8 mouse cellular contexts compared by ENCODE assay signal in the genomic region with DNA sequence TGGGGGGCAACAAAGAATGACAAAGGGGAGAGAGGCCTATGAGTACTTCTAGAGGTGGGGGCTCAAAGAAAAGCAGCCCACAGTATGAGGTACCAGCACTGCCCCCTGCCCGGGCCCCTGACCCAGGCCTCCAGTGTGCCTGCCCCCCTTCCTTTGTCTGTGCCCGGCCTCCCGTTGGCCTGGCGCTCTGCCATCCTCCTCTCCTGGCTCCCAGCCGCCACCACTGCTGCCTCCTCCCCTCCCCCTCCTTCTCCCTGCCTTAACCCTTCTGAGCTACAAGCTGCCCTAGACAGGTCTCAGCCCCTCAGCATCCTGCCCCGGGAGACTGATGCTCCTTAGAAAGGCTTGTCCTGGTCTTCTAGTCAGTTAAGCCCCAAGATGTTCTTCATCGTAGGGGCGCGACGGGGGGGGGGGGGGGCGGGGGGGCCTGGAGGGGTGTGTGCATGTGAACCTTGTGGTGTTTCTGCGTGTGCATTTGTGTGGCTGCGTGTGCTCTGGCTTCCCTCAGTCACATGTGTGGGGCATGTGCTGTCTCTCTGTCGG. TPM values are rescaled to one million over a fixed set of nuclear protein-coding genes. Genes with fewer than 3 reads are reported as not detected.
A peak's percentile ranks its signal among the peaks of the same experiment; 100 is the strongest.
DNase-seq lines count a peak whose midpoint lies in the region; ATAC-seq lines count a peak whose summit lies in the region.

No protein-coding gene starts in this region.

- 2% methylated on average over 10 of the region's 14 CpGs for whole genome bisulfite sequencing in forebrain, embryonic 16.5 days
- 0% methylated on average over 9 of the region's 14 CpGs for WGBS in hindbrain, embryonic 11.5 days

- H3K4me1 ChIP-seq in forebrain, embryonic 16.5 days (replicated peaks; ENCODE audit: control insufficient read depth, insufficient read depth, low read length), result peaks cover 70% of the 10 kb centered on the region
- peaks cover 44% of the 10 kb centered on the region for H3K4me1 ChIP-seq in hindbrain, embryonic 11.5 days (replicated peaks; ENCODE audit: control insufficient read depth, insufficient read depth, low read length)

- peak overlapping the region; percentile 98 for H3K27ac ChIP-seq in forebrain, embryonic 16.5 days (ENCODE audit: low read length)
- H3K27ac ChIP-seq in hindbrain, embryonic 11.5 days (ENCODE audit: low read depth, low read length), result peak overlapping the region; percentile 97

- DNase-seq in ES-CJ7 (ENCODE audit: low read depth, low spot score), result peak; percentile 73
- DNase-seq in cerebellum, adult 11-12 months, result peak; percentile 86
- DNase-seq in hindbrain, embryonic 11.5 days (ENCODE audit: low spot score), result peak; percentile 82
- DNase-seq in layer of hippocampus, postnatal 25 days (ENCODE audit: extremely low spot score in 1 of 2, low spot score in 1 of 2), result peak; percentile 69 to 80
- DNase-seq in lung, postnatal 10 days, result peak; percentile 95
- peak; percentile 98 for DNase-seq in retina, postnatal 1 day
- peak; percentile 90 for DNase-seq in urinary bladder, postnatal 14 days (ENCODE audit: low spot score)

- no peaks in the 10 kb centered on the region for H3K9me3 ChIP-seq in forebrain, embryonic 16.5 days (ENCODE audit: control insufficient read depth, low read length)
- no peaks in the 10 kb centered on the region for H3K9me3 ChIP-seq in hindbrain, embryonic 11.5 days (ENCODE audit: control insufficient read depth, low read length)

- no peaks in the 10 kb centered on the region for H3K36me3 ChIP-seq in forebrain, embryonic 16.5 days (ENCODE audit: control insufficient read depth, insufficient read depth)
- H3K36me3 ChIP-seq in hindbrain, embryonic 11.5 days (ENCODE audit: control insufficient read depth, insufficient read depth, low read length), result no peaks in the 10 kb centered on the region

- H3K9ac ChIP-seq in forebrain, embryonic 16.5 days (replicated peaks; ENCODE audit: low read depth, low read length), result peak overlapping the region; percentile 79
- H3K9ac ChIP-seq in hindbrain, embryonic 11.5 days (ENCODE audit: low read depth, low read length), result peak overlapping the region; percentile 68

- peak overlapping the region; percentile 79 for H3K4me2 ChIP-seq in forebrain, embryonic 16.5 days (ENCODE audit: low read length)
- peak overlapping the region; percentile 90 for H3K4me2 ChIP-seq in hindbrain, embryonic 11.5 days (replicated peaks; ENCODE audit: low read depth, low read length)

- ATAC-seq in forebrain, embryonic 16.5 days, result peak; percentile 32
- ATAC-seq in hindbrain, embryonic 11.5 days (ENCODE audit: low FRiP score), result peak; percentile 66

- H3K27me3 ChIP-seq in forebrain, embryonic 16.5 days (replicated peaks; ENCODE audit: control insufficient read depth, insufficient read depth, low read length), result no peaks in the 10 kb centered on the region
- no peaks in the 10 kb centered on the region for H3K27me3 ChIP-seq in hindbrain, embryonic 11.5 days (ENCODE audit: control insufficient read depth, insufficient read depth, low read length)

- peak overlapping the region; percentile 87 for H3K4me3 ChIP-seq in forebrain, embryonic 16.5 days (replicated peaks; ENCODE audit: low read length)
- peak overlapping the region; percentile 19 for H3K4me3 ChIP-seq in hindbrain, embryonic 11.5 days (ENCODE audit: low read depth, low read length)

RNA-seq across cellular contexts. Expression of a gene that starts 2.7 kb away (rescaled TPM):
- polyA plus RNA-seq in forebrain, embryonic 16.5 days (2015; fragmentation: Nextera tagmentation; extraction: Ambion mirVana), result 21.8 and 25.9 TPM in 2 replicates
- polyA plus RNA-seq in hindbrain, embryonic 11.5 days (2014; fragmentation: Nextera tagmentation; extraction: Ambion mirVana), result 42.7 and 45.8 TPM in 2 replicates
- 10 to 100 TPM; 28.1 to 34.8 TPM for total RNA-seq in layer of hippocampus, postnatal 25 days (2021)

RNA-seq across cellular contexts. Expression of a gene that starts 3.0 kb away (rescaled TPM):
- 120 and 130 TPM in 2 replicates for polyA plus RNA-seq in forebrain, embryonic 16.5 days (2015; fragmentation: Nextera tagmentation; extraction: Ambion mirVana)
- polyA plus RNA-seq in hindbrain, embryonic 11.5 days (2014; fragmentation: Nextera tagmentation; extraction: Ambion mirVana), result 87.9 and 95.8 TPM in 2 replicates
- total RNA-seq in layer of hippocampus, postnatal 25 days (2021), result 100 to 1,000 TPM; 106 to 118 TPM

RNA-seq across cellular contexts. Expression of a gene that starts 33.7 kb away (rescaled TPM):
- 79.5 and 80.8 TPM in 2 replicates for polyA plus RNA-seq in forebrain, embryonic 16.5 days (2015; fragmentation: Nextera tagmentation; extraction: Ambion mirVana)
- 102 and 103 TPM in 2 replicates for polyA plus RNA-seq in hindbrain, embryonic 11.5 days (2014; fragmentation: Nextera tagmentation; extraction: Ambion mirVana)
- 10 to 100 TPM; 44.7 to 48.4 TPM for total RNA-seq in layer of hippocampus, postnatal 25 days (2021)

RNA-seq across cellular contexts. Expression of a gene that starts 38.7 kb away (rescaled TPM):
- polyA plus RNA-seq in forebrain, embryonic 16.5 days (2015; fragmentation: Nextera tagmentation; extraction: Ambion mirVana), result 3.4 and 3.7 TPM in 2 replicates
- polyA plus RNA-seq in hindbrain, embryonic 11.5 days (2014; fragmentation: Nextera tagmentation; extraction: Ambion mirVana), result 1.0 and 1.9 TPM in 2 replicates
- total RNA-seq in layer of hippocampus, postnatal 25 days (2021), result 1 to 10 TPM; 4.9 to 7.3 TPM

RNA-seq across cellular contexts. Expression of a gene that starts 43.7 kb away (rescaled TPM):
- polyA plus RNA-seq in forebrain, embryonic 16.5 days (2015; fragmentation: Nextera tagmentation; extraction: Ambion mirVana), result 23.8 and 25.3 TPM in 2 replicates
- polyA plus RNA-seq in hindbrain, embryonic 11.5 days (2014; fragmentation: Nextera tagmentation; extraction: Ambion mirVana), result 13.7 and 15.3 TPM in 2 replicates
- total RNA-seq in layer of hippocampus, postnatal 25 days (2021), result 10 to 100 TPM; 19.9 to 20.3 TPM

Comparison
In these comparisons a context has a peak if more than half of its experiments do, and no peak if none do; other contexts are left out.
1. Peak in every context shown above with its lines: DNase-seq, ATAC-seq, H3K4me3 ChIP-seq and H3K27ac ChIP-seq.